Mouse (Mus musculus) liver, embryonic 15.5 days (tissue): ENCODE measurements around the gene Mapt. TPM values are rescaled to one million over a fixed set of nuclear protein-coding genes. Genes with fewer than 3 reads are reported as not detected.

Experiments
- ATAC-seq: fragments of 200-750 bp; cut with Nextera tagmentation; 2 replicates; pipeline ENCODE4 v1.8.0; 2017; ENCODE audit warnings: moderate number of reproducible peaks, mild to moderate bottlenecking, moderate library complexity; ENCODE audit not compliant: insufficient read depth
- H3K27ac ChIP-seq: fragments of 300-500 bp; sonication (generic); replicated peaks from 2 replicates; pipeline ENCODE4 v1.5.1; 2015; ENCODE audit warnings: mild to moderate bottlenecking, inconsistent platforms
- H3K27me3 ChIP-seq: fragments of 300-500 bp; sonication (generic); 2 replicates; pipeline ENCODE4 v1.6.1; 2015; ENCODE audit warnings: mild to moderate bottlenecking, inconsistent platforms
- H3K36me3 ChIP-seq: fragments of 300-500 bp; sonication (generic); replicated peaks from 2 replicates; pipeline ENCODE4 v1.6.1; 2015; ENCODE audit warnings: moderate library complexity, mild to moderate bottlenecking, inconsistent platforms
- H3K4me1 ChIP-seq: fragments of 300-500 bp; sonication (generic); replicated peaks from 2 replicates; pipeline ENCODE4 v1.6.1; 2015; ENCODE audit warnings: inconsistent platforms
- H3K4me2 ChIP-seq: fragments of 300-500 bp; sonication (generic); 2 replicates; pipeline ENCODE4 v1.6.1; 2015; ENCODE audit warnings: moderate library complexity, mild to moderate bottlenecking, inconsistent platforms
- H3K4me3 ChIP-seq: fragments of 300-500 bp; sonication (generic); replicated peaks from 2 replicates; pipeline ENCODE4 v1.5.1; 2015; ENCODE audit warnings: mild to moderate bottlenecking, inconsistent platforms
- H3K9ac ChIP-seq: fragments of 300-500 bp; sonication (generic); 2 replicates; pipeline ENCODE4 v1.6.1; 2015; ENCODE audit warnings: moderate library complexity, mild to moderate bottlenecking, inconsistent platforms
- H3K9me3 ChIP-seq: fragments of 300-500 bp; sonication (generic); replicated peaks from 2 replicates; pipeline ENCODE4 v1.6.1; 2016; ENCODE audit warnings: inconsistent platforms
- WGBS: fragments of 180-500 bp; shearing (Covaris S2); methylation state at CpG from one replicate; pipeline ENCODE4 v1.1.7; 2015; ENCODE audit warnings: mixed read lengths; ENCODE audit not compliant: insufficient replicate concordance; 5-methylcytosine and 5-hydroxymethylcytosine counted together
- polyA plus RNA-seq: library from polyadenylated mRNA; unstranded; fragments of >200 nt; fragmentation: Nextera tagmentation; extraction: Ambion mirVana; gene quantifications from 2 replicates; pipeline ENCODE4 v1.2.1, GENCODE M21; 2015

Mapt gene
- polyA plus RNA-seq, 1 experiment from 2014 or later = 0.44 TPM

DNA sequence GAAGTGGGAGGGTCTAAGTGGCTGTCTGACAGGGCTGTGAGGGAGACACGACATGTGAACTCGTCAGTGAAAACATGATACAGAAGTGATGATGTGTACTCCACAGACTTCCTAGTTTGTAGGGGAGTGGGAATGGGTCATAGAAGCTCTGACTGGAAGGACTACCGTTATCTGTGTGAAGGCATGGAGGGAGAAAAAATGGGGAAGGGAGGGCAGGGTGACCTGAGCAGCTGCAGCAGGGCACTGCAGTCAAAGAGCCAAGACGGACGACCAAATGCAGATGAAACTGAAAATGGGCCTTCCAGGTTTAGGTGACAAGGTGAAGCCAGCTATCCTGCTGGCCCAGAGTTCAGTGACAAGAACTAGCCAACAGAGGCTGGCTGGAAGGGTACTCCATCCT is 102.9 kb downstream of the Mapt start:
- ATAC-seq = no peak
- Histone ChIP-seq H3K27me3 (no peaks in the 10 kb centered on the region), H3K9ac (no peak overlapping the region), H3K4me3 (no peak overlapping the region), H3K27ac (no peak overlapping the region), H3K9me3 (no peaks in the 10 kb centered on the region), H3K36me3 (peaks cover 63% of the 10 kb centered on the region), H3K4me1 (no peaks in the 10 kb centered on the region), H3K4me2 (no peak overlapping the region)
- WGBS = 64% methylated on average over 5 of the region's 5 CpGs

DNA sequence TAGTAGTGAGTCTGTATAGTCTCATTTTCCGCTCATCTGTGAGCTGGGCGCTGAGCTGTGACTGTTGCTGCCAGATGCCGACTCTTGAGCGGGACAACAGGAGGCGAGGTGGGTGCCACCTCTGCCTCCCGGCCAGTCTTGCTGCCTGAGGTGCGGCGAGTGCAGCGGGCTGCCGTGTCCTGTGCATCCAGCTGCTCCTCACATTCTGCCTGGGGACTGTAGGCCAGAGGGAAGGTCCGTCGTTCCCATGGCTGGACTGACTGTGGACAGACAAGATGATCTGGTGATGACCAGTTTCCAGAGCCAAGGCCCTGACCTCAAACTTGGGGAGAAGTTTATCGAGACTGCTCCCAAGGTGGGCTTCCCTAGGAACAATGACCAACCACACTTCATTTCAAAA is 103.8 kb downstream of the Mapt start:
- H3K9me3 ChIP-seq = no peaks in the 10 kb centered on the region
- H3K27ac ChIP-seq = no peak overlapping the region
- H3K4me2 ChIP-seq = no peak overlapping the region
- no peaks in the 10 kb centered on the region for H3K4me1 ChIP-seq
- H3K27me3 ChIP-seq = no peaks in the 10 kb centered on the region
- 88% methylated on average over 13 of the region's 13 CpGs for WGBS
- no peak overlapping the region for H3K4me3 ChIP-seq
- H3K9ac ChIP-seq = no peak overlapping the region
- ATAC-seq = no peak
- peaks cover 69% of the 10 kb centered on the region for H3K36me3 ChIP-seq

GRCm38 (mm10) chr11:104346931-104347330 is 115.7 kb downstream of the Mapt start:
- no peak overlapping the region for H3K4me3 ChIP-seq
- no peaks in the 10 kb centered on the region for H3K4me1 ChIP-seq
- no peaks in the 10 kb centered on the region for H3K9me3 ChIP-seq
- 59% methylated on average over 3 of the region's 3 CpGs for WGBS
- H3K9ac ChIP-seq = no peak overlapping the region
- no peak overlapping the region for H3K27ac ChIP-seq
- H3K36me3 ChIP-seq = peaks cover 75% of the 10 kb centered on the region
- H3K27me3 ChIP-seq = no peaks in the 10 kb centered on the region
- no peak for ATAC-seq
- no peak overlapping the region for H3K4me2 ChIP-seq

DNA sequence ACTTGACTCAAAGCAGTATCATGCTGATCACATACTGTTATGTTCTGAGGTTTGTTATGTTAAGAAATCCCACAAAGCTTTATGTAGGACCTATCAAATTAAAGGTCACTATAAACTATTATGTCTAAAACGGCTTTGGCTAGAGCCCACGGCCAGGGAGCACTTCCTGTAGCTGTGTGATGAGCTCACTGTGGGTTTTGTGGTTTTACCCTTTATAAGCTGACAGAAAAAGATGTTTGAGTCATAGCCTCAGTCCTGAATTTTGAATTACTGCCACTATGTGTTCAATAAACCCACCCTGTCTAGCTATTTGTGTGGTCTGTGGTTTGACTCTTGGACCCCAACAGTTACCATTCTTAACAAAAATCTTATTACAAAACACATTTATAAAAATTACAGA is 130.6 kb downstream of the Mapt start:
- no peak for ATAC-seq
- Histone ChIP-seq H3K36me3 (peaks cover 19% of the 10 kb centered on the region), H3K4me3 (no peak overlapping the region), H3K9me3 (no peaks in the 10 kb centered on the region), H3K4me1 (peaks cover 12% of the 10 kb centered on the region), H3K27ac (no peak overlapping the region), H3K4me2 (no peak overlapping the region), H3K27me3 (no peaks in the 10 kb centered on the region), H3K9ac (no peak overlapping the region)
- WGBS = 9% methylated on average over 2 of the region's 2 CpGs

- 59% methylated on average over 1 of the region's 1 CpGs for WGBS
- Histone ChIP-seq H3K27me3 (no peaks in the 10 kb centered on the region), H3K4me3 (no peak overlapping the region), H3K9ac (no peak overlapping the region), H3K4me2 (no peak overlapping the region), H3K9me3 (no peaks in the 10 kb centered on the region), H3K27ac (no peak overlapping the region), H3K36me3 (peaks cover 17% of the 10 kb centered on the region), H3K4me1 (peaks cover 12% of the 10 kb centered on the region)
- no peak for ATAC-seq
Observed at GRCm38 (mm10) chr11:104362704-104363103, 131.5 kb downstream of the Mapt start.

DNA sequence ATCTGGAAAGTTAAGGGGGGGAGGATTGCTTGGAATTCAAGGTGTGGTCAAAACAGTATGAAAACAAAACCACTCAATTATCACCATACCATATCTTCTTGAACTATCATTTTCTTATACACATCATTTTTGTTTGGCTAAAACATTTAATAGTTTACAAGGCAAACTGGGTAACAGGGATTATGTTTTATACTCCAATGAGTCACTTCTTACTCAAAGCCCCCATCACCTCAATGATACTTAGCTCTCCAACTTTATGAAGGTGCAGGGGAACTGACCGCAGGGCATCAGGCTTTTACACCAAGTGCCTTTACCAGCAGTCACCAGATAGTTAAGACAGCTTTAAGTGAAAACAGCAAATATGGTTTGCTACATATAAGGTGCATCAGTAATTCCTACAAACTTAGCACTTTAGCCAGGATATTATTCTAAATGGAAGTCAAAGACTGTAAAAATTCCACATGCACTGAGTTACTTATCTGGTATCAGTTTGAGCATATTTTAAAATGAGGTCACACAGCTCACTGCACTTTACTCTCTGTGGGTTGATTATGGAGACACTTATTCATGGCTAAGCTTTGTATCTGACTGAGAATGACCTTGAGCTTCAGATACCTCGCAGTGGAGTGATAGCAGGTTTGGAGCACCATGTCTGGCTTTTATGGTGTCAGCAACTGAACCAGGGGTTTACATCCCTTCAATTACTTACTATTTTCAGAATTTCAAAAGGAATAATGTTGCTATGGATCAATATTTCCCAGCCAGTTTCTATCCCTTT is 132.8 kb downstream of the Mapt start:
- no peak overlapping the region for H3K4me2 ChIP-seq
- no peak for ATAC-seq
- no peak overlapping the region for H3K4me3 ChIP-seq
- WGBS = 68% methylated on average over 2 of the region's 2 CpGs
- H3K4me1 ChIP-seq = peaks cover 7% of the 10 kb centered on the region
- no peak overlapping the region for H3K9ac ChIP-seq
- no peak overlapping the region for H3K27ac ChIP-seq
- no peaks in the 10 kb centered on the region for H3K27me3 ChIP-seq
- no peaks in the 10 kb centered on the region for H3K9me3 ChIP-seq
- H3K36me3 ChIP-seq = peaks cover 30% of the 10 kb centered on the region

DNA sequence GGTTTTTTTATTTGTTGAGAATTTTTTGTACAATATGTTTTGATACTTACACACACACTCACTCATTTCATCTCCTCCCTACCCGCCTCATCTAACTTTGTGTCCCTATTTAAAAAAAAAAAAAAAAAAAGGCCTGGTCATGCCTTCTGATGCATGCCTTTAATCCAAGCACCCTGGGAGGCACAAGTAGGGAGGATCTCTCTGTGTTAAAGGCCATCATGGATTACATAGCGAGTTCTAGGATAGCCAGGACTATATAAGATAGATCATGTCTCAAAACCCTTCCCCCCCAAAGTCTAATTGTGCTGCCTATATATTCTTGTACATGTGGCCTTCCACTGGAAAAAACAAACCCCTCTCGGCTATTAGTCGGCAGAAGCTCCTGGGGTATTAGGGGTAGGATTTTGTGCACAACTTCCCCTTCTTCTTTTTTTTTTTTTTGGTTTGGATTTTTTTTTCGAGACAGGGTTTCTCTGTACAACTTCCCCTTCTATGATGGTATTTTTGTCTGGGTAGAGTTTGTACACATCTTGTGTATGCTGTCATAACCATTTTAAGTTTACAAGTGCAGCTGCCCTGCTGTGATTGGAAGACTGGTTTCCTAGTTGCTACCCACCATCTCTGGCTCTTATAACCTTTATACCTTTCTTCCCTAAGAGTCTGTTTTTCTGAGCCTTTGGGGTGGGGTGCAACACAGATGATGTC is 136.4 kb downstream of the Mapt start:
- ATAC-seq = no peak
- no peak overlapping the region for H3K27ac ChIP-seq
- WGBS = 64% methylated on average over 5 of the region's 5 CpGs
- H3K36me3 ChIP-seq = peaks cover 31% of the 10 kb centered on the region
- no peaks in the 10 kb centered on the region for H3K27me3 ChIP-seq
- 0 out of 2 replicates have a peak, but pooled peaks cover 4% of the 10 kb centered on the region for H3K4me1 ChIP-seq
- H3K4me2 ChIP-seq = no peak overlapping the region
- H3K4me3 ChIP-seq = no peak overlapping the region
- H3K9me3 ChIP-seq = no peaks in the 10 kb centered on the region
- no peak overlapping the region for H3K9ac ChIP-seq

DNA sequence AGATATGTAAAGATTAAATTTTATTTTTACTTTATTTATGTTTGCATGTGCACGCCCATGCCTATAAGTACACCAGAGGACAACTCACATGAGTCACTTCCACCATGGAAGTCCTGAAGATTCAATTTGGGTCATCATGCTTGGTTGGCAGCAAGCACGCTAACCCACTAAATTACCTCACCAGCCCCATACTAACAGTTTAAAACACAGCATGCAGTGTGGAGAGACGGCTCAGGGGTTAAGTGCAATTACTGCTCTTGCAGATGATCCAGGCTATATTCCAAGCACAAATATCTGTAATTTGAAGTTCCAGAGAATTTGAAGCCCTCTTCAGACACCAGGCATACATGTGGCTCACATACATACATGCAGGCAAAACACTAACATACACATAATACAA is 145.1 kb downstream of the Mapt start:
- H3K4me3 ChIP-seq = no peak overlapping the region
- no peaks in the 10 kb centered on the region for H3K9me3 ChIP-seq
- H3K27me3 ChIP-seq = no peaks in the 10 kb centered on the region
- no peak overlapping the region for H3K4me2 ChIP-seq
- H3K9ac ChIP-seq = no peak overlapping the region
- H3K4me1 ChIP-seq = no peaks in the 10 kb centered on the region
- ATAC-seq = no peak
- peaks cover 32% of the 10 kb centered on the region for H3K36me3 ChIP-seq
- no peak overlapping the region for H3K27ac ChIP-seq
- WGBS = 83% methylated on average over 3 of the region's 3 CpGs

DNA sequence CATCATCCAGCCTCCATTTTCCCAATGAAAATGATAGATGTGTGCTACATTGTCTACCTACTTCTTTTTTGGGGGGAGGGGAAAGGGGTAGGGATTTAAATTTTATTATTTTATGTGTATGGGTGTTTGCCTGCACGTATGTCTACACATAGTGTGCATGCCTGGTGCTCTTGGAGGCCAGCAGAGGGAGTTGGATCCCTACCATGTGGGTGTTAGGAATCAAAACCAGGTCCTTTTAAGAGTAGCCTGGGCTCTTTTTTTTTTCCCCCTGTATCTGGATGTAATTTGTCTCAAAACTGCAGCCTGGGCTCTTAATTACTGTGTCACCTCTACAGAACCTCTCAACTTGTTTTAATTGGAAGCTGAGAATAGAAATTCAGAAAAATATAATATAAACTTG is 148.4 kb downstream of the Mapt start:
- ATAC-seq = no peak

More for the DNA sequence above, 148.4 kb downstream of the Mapt start:
- 66% methylated on average over 1 of the region's 1 CpGs for WGBS
- no peak overlapping the region for H3K4me3 ChIP-seq
- H3K36me3 ChIP-seq = peaks cover 20% of the 10 kb centered on the region
- H3K9me3 ChIP-seq = no peaks in the 10 kb centered on the region
- H3K27ac ChIP-seq = no peak overlapping the region
- H3K27me3 ChIP-seq = no peaks in the 10 kb centered on the region
- H3K4me2 ChIP-seq = no peak overlapping the region
- H3K4me1 ChIP-seq = peaks cover 3% of the 10 kb centered on the region; the same call in 1 of the 2 replicates
- no peak overlapping the region for H3K9ac ChIP-seq
